Mouse (Mus musculus): ENCODE data around the gene Ugcg.

Ugcg gene

GRCm38 (mm10) chr4:59188802-59189545 is at the start of gene Ugcg:
Ugcg (plus strand) TSS chr4:59189257.
- DNase-seq (ENCODE audit: extremely low read depth, low read depth, low spot score), result no peak

GRCm38 (mm10) chr4:59149043-59149442 is 40.0 kb upstream of the Ugcg start:
- no peak for DNase-seq (ENCODE audit: extremely low read depth, low read depth, low spot score)

- no peak for DNase-seq (ENCODE audit: extremely low read depth, low read depth, low spot score)
These were observed 38.1 kb upstream of the Ugcg start for GRCm38 (mm10) chr4:59150907-59151306.

GRCm38 (mm10) chr4:59151953-59152352 is 37.1 kb upstream of the Ugcg start:
- DNase-seq (ENCODE audit: extremely low read depth, low read depth, low spot score), result no peak

GRCm38 (mm10) chr4:59156897-59157592 is 32.0 kb upstream of the Ugcg start:
- DNase-seq (ENCODE audit: extremely low read depth, low read depth, low spot score), result no peak

GRCm38 (mm10) chr4:59157654-59158053 is 31.4 kb upstream of the Ugcg start:
- DNase-seq (ENCODE audit: extremely low read depth, low read depth, low spot score), result no peak

GRCm38 (mm10) chr4:59160289-59160688 is 28.8 kb upstream of the Ugcg start:
- DNase-seq (ENCODE audit: extremely low read depth, low read depth, low spot score), result no peak

GRCm38 (mm10) chr4:59160959-59161670 is 27.9 kb upstream of the Ugcg start:
- DNase-seq (ENCODE audit: extremely low read depth, low read depth, low spot score), result no peak

GRCm38 (mm10) chr4:59164034-59164433 is 25.0 kb upstream of the Ugcg start:
- no peak for DNase-seq (ENCODE audit: extremely low read depth, low read depth, low spot score)

GRCm38 (mm10) chr4:59167251-59167847 is 21.7 kb upstream of the Ugcg start:
- no peak for DNase-seq (ENCODE audit: extremely low read depth, low read depth, low spot score)

GRCm38 (mm10) chr4:59169981-59170380 is 19.1 kb upstream of the Ugcg start:
- DNase-seq (ENCODE audit: extremely low read depth, low read depth, low spot score), result no peak

GRCm38 (mm10) chr4:59172616-59173015 is 16.4 kb upstream of the Ugcg start:
- no peak for DNase-seq (ENCODE audit: extremely low read depth, low read depth, low spot score)

- no peak for DNase-seq (ENCODE audit: extremely low read depth, low read depth, low spot score)
These were observed 15.7 kb upstream of the Ugcg start for GRCm38 (mm10) chr4:59173181-59173922.

GRCm38 (mm10) chr4:59175003-59175402 is 14.1 kb upstream of the Ugcg start:
- peak; percentile 26 for DNase-seq (ENCODE audit: extremely low read depth, low read depth, low spot score)

GRCm38 (mm10) chr4:59175929-59176328 is 13.1 kb upstream of the Ugcg start:
- no peak for DNase-seq (ENCODE audit: extremely low read depth, low read depth, low spot score)

GRCm38 (mm10) chr4:59177566-59177965 is 11.5 kb upstream of the Ugcg start:
- DNase-seq (ENCODE audit: extremely low read depth, low read depth, low spot score), result no peak

GRCm38 (mm10) chr4:59181320-59182271 is 7.5 kb upstream of the Ugcg start:
- no peak for DNase-seq (ENCODE audit: extremely low read depth, low read depth, low spot score)

- DNase-seq (ENCODE audit: extremely low read depth, low read depth, low spot score), result no peak
These were observed 3.4 kb upstream of the Ugcg start for GRCm38 (mm10) chr4:59185671-59186070.

- DNase-seq (ENCODE audit: extremely low read depth, low read depth, low spot score), result no peak
These were observed 1.8 kb upstream of the Ugcg start for GRCm38 (mm10) chr4:59187289-59187688.

- no peak for DNase-seq (ENCODE audit: extremely low read depth, low read depth, low spot score)
These were observed 619 bp upstream of the Ugcg start for GRCm38 (mm10) chr4:59188474-59188801.

All from fat pad, adult 2 months (tissue).